ENCODE assay signal across 24 mouse cellular contexts in the genomic region with DNA sequence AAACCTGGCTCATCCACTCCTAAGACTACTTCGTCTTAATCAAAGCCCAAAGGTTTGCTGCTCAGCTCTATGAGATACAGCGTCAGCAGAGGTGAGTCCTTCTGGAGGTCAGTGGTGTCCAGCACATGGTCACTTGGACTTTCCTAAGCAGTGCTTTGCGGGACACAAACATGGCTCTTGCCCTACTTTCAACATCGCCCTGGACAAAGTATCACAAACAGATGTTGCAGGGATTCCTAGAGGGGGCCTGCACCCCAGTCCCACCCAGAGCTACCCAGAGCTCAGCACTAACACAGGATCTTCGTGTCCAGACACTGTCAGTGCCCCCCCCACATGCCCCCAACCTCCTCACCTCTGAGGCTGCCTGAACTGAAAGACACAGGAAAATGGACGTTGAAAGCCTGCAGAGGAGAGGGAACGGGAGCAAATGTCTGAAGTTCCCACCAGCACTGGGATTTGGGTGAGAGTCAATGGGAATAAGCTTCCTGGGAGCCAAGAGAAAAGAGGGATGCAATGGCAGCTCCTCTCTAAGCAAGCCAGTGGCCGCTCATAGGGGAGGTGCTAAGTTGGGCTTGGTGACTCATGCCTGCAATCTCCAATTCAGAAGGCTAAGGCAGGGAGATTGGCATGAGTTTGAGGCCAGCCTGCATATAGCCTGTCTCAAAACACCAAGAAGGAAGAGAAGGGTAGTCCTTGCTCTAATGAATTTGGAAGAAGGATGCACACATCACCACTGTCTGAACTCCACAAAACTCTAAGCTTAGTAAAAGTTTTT. TPM values are rescaled to one million over a fixed set of nuclear protein-coding genes. Genes with fewer than 3 reads are reported as not detected.
DNase-seq lines count a peak whose midpoint lies in the region; ATAC-seq and TF ChIP-seq lines count a peak whose summit lies in the region.
"Had no signal": no experiment of that assay in that cellular context is flagged by ENCODE, and none has a peak within 500 bp of the region (broad histone marks: within the 10 kb centered on the region; RNA-seq: fewer than 3 reads in every experiment).

No protein-coding gene starts in this region.

- peaks cover 53% of the 10 kb centered on the region for H3K27me3 ChIP-seq in heart, embryonic 10.5 days (ENCODE audit: insufficient read depth, poor library complexity, severe bottlenecking)
- H3K27me3 ChIP-seq in liver, adult 2 months (ENCODE audit: control insufficient read depth, insufficient read depth, low read length), result peaks cover 9% of the 10 kb centered on the region
- peaks cover 68% of the 10 kb centered on the region for H3K27me3 ChIP-seq in liver, embryonic 12.5 days (replicated peaks)

- ATAC-seq in liver, embryonic 12.5 days, result no peak
- ATAC-seq: forebrain, embryonic 16.5 days; hindbrain, embryonic 16.5 days; intestine, embryonic 15.5 days; lung, postnatal 0 days had no signal

- H3K79me2 ChIP-seq in liver, adult 2 months (ENCODE audit: control insufficient read depth, insufficient read depth, low read length), result no peaks in the 10 kb centered on the region

- H3K27ac ChIP-seq in heart, embryonic 10.5 days, result 0 out of 2 replicates have a peak overlapping the region, but pooled peaks have one; percentile 3
- no peak overlapping the region for H3K27ac ChIP-seq in liver, adult 2 months (replicated peaks; ENCODE audit: insufficient read depth, low read depth, low read length)
- H3K27ac ChIP-seq in liver, embryonic 12.5 days, result no peak overlapping the region
- H3K27ac ChIP-seq: embryonic facial prominence, embryonic 10.5 days; forebrain, embryonic 10.5 days; hindbrain, embryonic 10.5 days; intestine, embryonic 15.5 days; macrophage; stomach, embryonic 15.5 days had no signal

- H3K9ac ChIP-seq in liver, adult 2 months (ENCODE audit: low read depth, low read length), result no peak overlapping the region
- no peak overlapping the region for H3K9ac ChIP-seq in liver, embryonic 12.5 days
- H3K9ac ChIP-seq: intestine, embryonic 15.5 days; stomach, embryonic 15.5 days had no signal

- H3K4me2 ChIP-seq in liver, embryonic 12.5 days, result no peak overlapping the region
- H3K4me2 ChIP-seq: intestine, embryonic 15.5 days; stomach, embryonic 15.5 days had no signal

- no peak for TF ChIP-seq POLR2A in liver, adult 2 months (IDR thresholded peaks at IDR 0.05; ENCODE audit: extremely low read depth, insufficient read depth, low read length)

- TF ChIP-seq CTCF in liver, adult 2 months (IDR thresholded peaks at IDR 0.05; ENCODE audit: low read depth, low read length), result no peak

- no peaks in the 10 kb centered on the region for H3K9me3 ChIP-seq in heart, embryonic 10.5 days
- no peaks in the 10 kb centered on the region for H3K9me3 ChIP-seq in liver, embryonic 12.5 days (replicated peaks)
- H3K9me3 ChIP-seq: embryonic facial prominence, embryonic 10.5 days; forebrain, embryonic 10.5 days; hindbrain, embryonic 10.5 days; intestine, embryonic 15.5 days; stomach, embryonic 15.5 days had no signal

- peaks cover 62% of the 10 kb centered on the region for H3K4me1 ChIP-seq in heart, embryonic 10.5 days
- H3K4me1 ChIP-seq in liver, adult 2 months (ENCODE audit: control insufficient read depth, insufficient read depth, low read length), result peaks cover 28% of the 10 kb centered on the region
- peaks cover 13% of the 10 kb centered on the region for H3K4me1 ChIP-seq in liver, embryonic 12.5 days

- no peak for DNase-seq in heart, embryonic 10.5 days (ENCODE audit: low spot score)
- DNase-seq in heart, adult 18-20 months, result no peak
- peak; percentile 82 for DNase-seq in liver, adult 2 months (ENCODE audit: extremely low read depth, low read depth, low spot score)
- DNase-seq in adrenal gland, adult 8-10 months, result peak; percentile 63
- peak; percentile 68 for DNase-seq in brain, adult 2 months (ENCODE audit: low read depth, low spot score)
- DNase-seq in right cerebral cortex, postnatal 10 days (ENCODE audit: low spot score in 2 of 2), result no peak
- DNase-seq in c-Kit-positive CD71-positive TER-119-positive erythroid progenitor cells, embryonic 14.5 days (ENCODE audit: low spot score), result no peak
- DNase-seq: cerebellum, adult 11-12 months; cerebellum, postnatal 10 days; gastrocnemius, postnatal 25 days; kidney, postnatal 25 days; layer of hippocampus, adult 9-11 months; right cerebral cortex, adult 18-20 months; thymus, postnatal 25 days had no signal

- WGBS in heart, embryonic 10.5 days, result 80% methylated on average over 8 of the region's 8 CpGs
- WGBS in liver, adult 2 months, result 45% methylated on average over 8 of the region's 8 CpGs
- 58% methylated on average over 8 of the region's 8 CpGs for WGBS in liver, embryonic 12.5 days (ENCODE audit: insufficient replicate concordance)

- no peak overlapping the region for H3K4me3 ChIP-seq in heart, embryonic 10.5 days
- no peak overlapping the region for H3K4me3 ChIP-seq in liver, adult 2 months (ENCODE audit: insufficient read depth, low read depth, low read length)
- no peak overlapping the region for H3K4me3 ChIP-seq in liver, embryonic 12.5 days
- H3K4me3 ChIP-seq: embryonic facial prominence, embryonic 10.5 days; forebrain, embryonic 10.5 days; hindbrain, embryonic 10.5 days; intestine, embryonic 15.5 days; stomach, embryonic 15.5 days had no signal

- no peaks in the 10 kb centered on the region for H3K36me3 ChIP-seq in heart, embryonic 10.5 days
- no peaks in the 10 kb centered on the region for H3K36me3 ChIP-seq in liver, adult 2 months (ENCODE audit: control insufficient read depth, insufficient read depth, low read length)
- no peaks in the 10 kb centered on the region for H3K36me3 ChIP-seq in liver, embryonic 12.5 days
- H3K36me3 ChIP-seq: embryonic facial prominence, embryonic 10.5 days; forebrain, embryonic 10.5 days; hindbrain, embryonic 10.5 days; intestine, embryonic 15.5 days; stomach, embryonic 15.5 days had no signal

RNA-seq across cellular contexts. Expression of gene Slc35f6, which starts 21.2 kb away (rescaled TPM):
- 25.5 and 28.4 TPM in 2 replicates for polyA plus RNA-seq in heart, embryonic 10.5 days (2016; fragmentation: Nextera tagmentation; extraction: Ambion mirVana)
- 10 to 100 TPM; 44.7 to 51.8 TPM for total RNA-seq in heart, adult 18-20 months (2021)
- 16.2 and 19.0 TPM in 2 replicates for total RNA-seq in liver, adult 2 months (2014; rRNA removed)
- polyA plus RNA-seq in liver, adult 2 months (2012; rRNA removed), result 44.3 and 55.4 TPM in 2 replicates
- 10.3 and 12.1 TPM in 2 replicates for polyA plus RNA-seq in liver, embryonic 12.5 days (2016; fragmentation: Nextera tagmentation; extraction: Ambion mirVana)
- total RNA-seq in adrenal gland, adult 8-10 months (2022), result 10 to 100 TPM; 39.8 to 60.3 (median 49.4) TPM

RNA-seq across cellular contexts. Expression of gene Kcnk3, which starts 38.5 kb away (rescaled TPM):
- 17.0 and 34.2 TPM in 2 replicates for polyA plus RNA-seq in heart, embryonic 10.5 days (2016; fragmentation: Nextera tagmentation; extraction: Ambion mirVana)
- total RNA-seq in heart, adult 18-20 months (2021), result 100 to 1,000 TPM; 237 to 244 TPM
- 0.18 and 1.0 TPM in 2 replicates for total RNA-seq in liver, adult 2 months (2014; rRNA removed)
- polyA plus RNA-seq in liver, adult 2 months (2012; rRNA removed), result 0.61 and 3.2 TPM in 2 replicates
- 0.08 and 0.26 TPM in 2 replicates for polyA plus RNA-seq in liver, embryonic 12.5 days (2016; fragmentation: Nextera tagmentation; extraction: Ambion mirVana)
- total RNA-seq in adrenal gland, adult 8-10 months (2022), result 1,000 to 10,000 TPM; 1,385 to 1,638 (median 1,575) TPM
- polyA plus RNA-seq: macrophage had no signal

RNA-seq across cellular contexts. Expression of gene Cenpa, which starts 40.1 kb away (rescaled TPM):
- 323 and 372 TPM in 2 replicates for polyA plus RNA-seq in heart, embryonic 10.5 days (2016; fragmentation: Nextera tagmentation; extraction: Ambion mirVana)
- 10 to 100 TPM; 58.6 to 66.5 TPM for total RNA-seq in heart, adult 18-20 months (2021)
- total RNA-seq in liver, adult 2 months (2014; rRNA removed), result 5.3 and 6.8 TPM in 2 replicates
- 5.7 and 8.0 TPM in 2 replicates for polyA plus RNA-seq in liver, adult 2 months (2012; rRNA removed)
- 259 and 265 TPM in 2 replicates for polyA plus RNA-seq in liver, embryonic 12.5 days (2016; fragmentation: Nextera tagmentation; extraction: Ambion mirVana)
- 10 to 100 TPM in 2 of 4 experiments, 1 to 10 TPM in 2; 4.3 to 11.4 (median 8.5) TPM for total RNA-seq in adrenal gland, adult 8-10 months (2022)

Comparison
In these comparisons a context has a peak if more than half of its experiments do, and no peak if none do; other contexts are left out.
1. DNase-seq: peak in liver, adult 2 months (single experiment), adrenal gland, adult 8-10 months (single experiment) and brain, adult 2 months (single experiment); none in heart, embryonic 10.5 days (single experiment), heart, adult 18-20 months (0 of 2), right cerebral cortex, postnatal 10 days (0 of 2) and c-Kit-positive CD71-positive TER-119-positive erythroid progenitor cells, embryonic 14.5 days (single experiment).
2. RNA of gene Kcnk3, which starts 38.5 kb away (total RNA-seq): 1,385 to 1,638 TPM in adrenal gland, adult 8-10 months and 237 to 244 TPM in heart, adult 18-20 months; 0.18 to 1.0 TPM in liver, adult 2 months; every median in the first group is over 100 times any median in the second.